Mouse (Mus musculus) MEL (cell line): ENCODE measurements around the gene Zbtb20. TPM values are rescaled to one million over a fixed set of nuclear protein-coding genes. Genes with fewer than 3 reads are reported as not detected.

ENCODE experiments used
- DNase-seq: peaks from one replicate; pipeline ENCODE4 v3.0.0; 2011; ENCODE audit warnings: low read depth, low spot score
- H3K27ac ChIP-seq: 2 replicates; pipeline ENCODE4 v1.5.1; 2012; ENCODE audit warnings: low read depth, mild to moderate bottlenecking, control low read depth, low read length, moderate library complexity; ENCODE audit not compliant: control insufficient read depth
- H3K27me3 ChIP-seq, 2 experiments: fragments of 150-350 bp in 1 of 2; sonication (generic) in 1 of 2; 2 replicates each; pipeline ENCODE4 v1.6.1; 2012; ENCODE audit warnings: low read length in 2 of 2, mild to moderate bottlenecking in 2 of 2, improper control_type of control experiment in 1 of 2, moderate library complexity in 1 of 2; ENCODE audit not compliant: insufficient read depth in 2 of 2, control insufficient read depth in 1 of 2
- H3K36me3 ChIP-seq, 2 experiments: 2 replicates each; pipeline ENCODE4 v1.6.1; 2012 to 2014; ENCODE audit warnings: low read length in 2 of 2, improper control_type of control experiment in 1 of 2, inconsistent platforms in 1 of 2, mild to moderate bottlenecking in 1 of 2; ENCODE audit not compliant: insufficient read depth in 2 of 2, control insufficient read depth in 1 of 2
- H3K4me1 ChIP-seq, 2 experiments: fragments of 150-350 bp in 1 of 2; sonication (generic) in 1 of 2; 2 replicates each; pipeline ENCODE4 v1.6.1; 2012; ENCODE audit warnings: low read length in 2 of 2, improper control_type of control experiment in 1 of 2, mild to moderate bottlenecking in 1 of 2; ENCODE audit not compliant: insufficient read depth in 2 of 2, control insufficient read depth in 1 of 2
- H3K4me3 ChIP-seq, 2 experiments: fragments of 150-350 bp in 1 of 2; sonication (generic) in 1 of 2; 2 replicates each; pipeline ENCODE4 v1.5.1; 2012; ENCODE audit warnings: low read depth in 2 of 2, low read length in 2 of 2, mild to moderate bottlenecking in 2 of 2, moderate library complexity in 2 of 2, control low read depth in 1 of 2, improper control_type of control experiment in 1 of 2; ENCODE audit not compliant: control insufficient read depth in 1 of 2, insufficient read depth in 1 of 2
- H3K79me2 ChIP-seq: 2 replicates; pipeline ENCODE4 v1.6.1; 2012; ENCODE audit warnings: mild to moderate bottlenecking, low read length, moderate library complexity; ENCODE audit not compliant: control insufficient read depth, poor library complexity, insufficient read depth
- H3K9ac ChIP-seq: 2 replicates; pipeline ENCODE4 v1.6.1; 2012; ENCODE audit warnings: low read depth, mild to moderate bottlenecking, control low read depth, low read length, moderate library complexity; ENCODE audit not compliant: control insufficient read depth, poor library complexity, severe bottlenecking
- H3K9me3 ChIP-seq: fragments of 150-350 bp; sonication (generic); replicated peaks from 2 replicates; pipeline ENCODE4 v1.6.1; 2012; ENCODE audit warnings: mild to moderate bottlenecking, low read length, improper control_type of control experiment, moderate library complexity; ENCODE audit not compliant: insufficient read depth
- BHLHE40 ChIP-seq: IDR thresholded peaks from 2 replicates; pipeline ENCODE4 v1.6.1; 2012; ENCODE audit warnings: low read depth, mild to moderate bottlenecking, inconsistent platforms, low read length, improper control_type of control experiment, borderline replicate concordance
- CHD1 ChIP-seq: IDR thresholded peaks from 2 replicates; pipeline ENCODE4 v1.6.1; 2012; ENCODE audit warnings: low read depth, mild to moderate bottlenecking, inconsistent platforms, low read length, improper control_type of control experiment
- E2F4 ChIP-seq: IDR thresholded peaks from 2 replicates; pipeline ENCODE4 v1.6.1; 2011; ENCODE audit warnings: low read depth, low read length, improper control_type of control experiment, borderline replicate concordance
- GABPA ChIP-seq: IDR thresholded peaks from 2 replicates; pipeline ENCODE4 v1.6.1; 2012; ENCODE audit warnings: low read depth, mild to moderate bottlenecking, inconsistent platforms, low read length, improper control_type of control experiment, moderate library complexity
- HCFC1 ChIP-seq: IDR thresholded peaks from 2 replicates; pipeline ENCODE4 v1.6.1; 2012; ENCODE audit warnings: low read depth, mild to moderate bottlenecking, inconsistent platforms, low read length, improper control_type of control experiment, moderate library complexity
- JUND ChIP-seq: IDR thresholded peaks from 2 replicates; pipeline ENCODE4 v1.6.1; 2011; ENCODE audit warnings: low read depth, mild to moderate bottlenecking, improper control_type of control experiment, low read length
- KAT2A ChIP-seq: conservative IDR thresholded peaks from 2 replicates; pipeline ENCODE4 v1.6.1; 2012; ENCODE audit warnings: low read depth, low read length, improper control_type of control experiment, inconsistent platforms
- MAZ ChIP-seq: IDR thresholded peaks from 2 replicates; pipeline ENCODE4 v1.6.1; 2012; ENCODE audit warnings: low read depth, mild to moderate bottlenecking, inconsistent platforms, low read length, improper control_type of control experiment
- MYC ChIP-seq: IDR thresholded peaks from 2 replicates; pipeline ENCODE4 v1.6.1; 2011; ENCODE audit warnings: low read depth, mild to moderate bottlenecking, low read length, improper control_type of control experiment, moderate library complexity
- NRF1 ChIP-seq: IDR thresholded peaks from 2 replicates; pipeline ENCODE4 v1.6.1; 2014; ENCODE audit warnings: low read depth, mild to moderate bottlenecking, inconsistent platforms, low read length, improper control_type of control experiment, moderate library complexity; ENCODE audit not compliant: poor library complexity, insufficient read depth, severe bottlenecking
- POLR2A ChIP-seq, 2 experiments: IDR thresholded peaks; 2 replicates each; pipeline ENCODE4 v1.6.1; 2011 to 2012; ENCODE audit warnings: low read length in 2 of 2, mild to moderate bottlenecking in 2 of 2, control low read depth in 1 of 2, improper control_type of control experiment in 1 of 2, low read depth in 1 of 2, moderate library complexity in 1 of 2; ENCODE audit not compliant: control insufficient read depth in 1 of 2, insufficient read depth in 1 of 2, poor library complexity in 1 of 2
- POLR2AphosphoS2 ChIP-seq: IDR thresholded peaks from 2 replicates; pipeline ENCODE4 v1.6.1; 2011; ENCODE audit warnings: low read length, improper control_type of control experiment
- POLR2AphosphoS5 ChIP-seq: IDR thresholded peaks from 2 replicates; pipeline ENCODE4 v1.6.1; 2012; ENCODE audit warnings: low read depth, borderline replicate concordance, mild to moderate bottlenecking, inconsistent platforms, low read length, moderate library complexity, mixed read lengths
- RAD21 ChIP-seq: IDR thresholded peaks from 2 replicates; pipeline ENCODE4 v1.6.1; 2011; ENCODE audit warnings: mild to moderate bottlenecking, low read depth, low read length, improper control_type of control experiment
- TAL1 ChIP-seq: IDR thresholded peaks from 2 replicates; pipeline ENCODE4 v1.6.1; 2012; ENCODE audit warnings: mild to moderate bottlenecking, inconsistent platforms, low read length, moderate library complexity, mixed read lengths
- TBP ChIP-seq: IDR thresholded peaks from 2 replicates; pipeline ENCODE4 v1.8.0; 2011; ENCODE audit warnings: low read depth, low read length, improper control_type of control experiment
- USF2 ChIP-seq, 2 experiments: IDR thresholded peaks; 2 replicates each; pipeline ENCODE4 v1.6.1; 2011 to 2012; ENCODE audit warnings: improper control_type of control experiment in 2 of 2, low read length in 2 of 2, borderline replicate concordance in 1 of 2, inconsistent platforms in 1 of 2, low read depth in 1 of 2, mild to moderate bottlenecking in 1 of 2; ENCODE audit not compliant: insufficient read depth in 1 of 2
- ZMIZ1 ChIP-seq: IDR thresholded peaks from 2 replicates; pipeline ENCODE4 v1.6.1; 2012; ENCODE audit warnings: low read depth, mild to moderate bottlenecking, inconsistent platforms, low read length, improper control_type of control experiment, moderate library complexity
- ZNF384 ChIP-seq: IDR thresholded peaks from 2 replicates; pipeline ENCODE4 v1.6.1; 2012; ENCODE audit warnings: low read depth, mild to moderate bottlenecking, inconsistent platforms, low read length, improper control_type of control experiment
- polyA plus RNA-seq, 2 experiments: library from polyadenylated mRNA; stranded (reverse) in 1 of 2; unstranded in 1 of 2; fragments of >175 nt in 1 of 2; fragments of >200 nt in 1 of 2; gene quantifications; 2 replicates each; pipeline versions ENCODE4 v1.2.1 to v1.2.4; 2012; ENCODE audit warnings: low replicate concordance in 2 of 2, low read depth in 1 of 2; ENCODE audit not compliant: insufficient read length in 2 of 2, insufficient read depth in 1 of 2, missing spikeins in 1 of 2
- total RNA-seq: library from RNA; depleted of rRNA; stranded (reverse); fragments of 300-350 nt; gene quantifications from 2 replicates; pipeline ENCODE4 v1.2.3, GENCODE M21; 2012

Zbtb20 gene
- total and polyA plus RNA-seq, 3 experiments = 0.17 to 0.27 TPM; not detected in 1

DNA sequence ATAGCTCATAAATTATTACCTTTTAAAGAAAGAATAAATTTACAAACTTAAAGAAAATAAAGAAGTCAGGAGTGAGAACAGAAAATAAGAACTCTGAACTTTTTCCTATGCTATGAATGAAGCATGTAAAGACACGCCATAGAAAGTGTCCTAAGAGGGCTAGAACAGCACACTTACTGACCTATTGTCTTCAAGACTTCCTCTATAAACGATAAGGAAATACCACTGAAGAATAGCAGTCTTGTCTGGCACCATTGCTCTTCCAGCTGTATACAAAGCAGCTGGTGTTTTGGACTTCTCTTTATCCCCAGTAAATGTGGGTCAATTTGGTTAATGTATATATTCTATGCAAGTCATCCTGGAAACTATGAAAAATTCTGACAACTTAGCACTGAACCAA lies 544.2 kb downstream of the Zbtb20 start:
- Histone ChIP-seq H3K9ac (no peak overlapping the region), H3K9me3 (no peaks in the 10 kb centered on the region), H3K27ac (no peak overlapping the region), H3K79me2 (no peaks in the 10 kb centered on the region), H3K4me3 (no peak overlapping the region), H3K27me3 (no peaks in the 10 kb centered on the region), H3K36me3 (no peaks in the 10 kb centered on the region), H3K4me1 (no peaks in the 10 kb centered on the region)
- TF ChIP-seq TAL1 (no peak), POLR2AphosphoS5 (no peak), POLR2A (IDR thresholded peaks at IDR 0.05; ENCODE audit: control insufficient read depth in 1 of 2, insufficient read depth in 1 of 2, low read depth in 1 of 2, low read length in 2 of 2, poor library complexity in 1 of 2) (no peak), RAD21 (no peak), CHD1 (no peak), TBP (no peak), MAZ (no peak), ZMIZ1 (no peak), HCFC1 (no peak), E2F4 (no peak), KAT2A (no peak), NRF1 (no peak), JUND (no peak), ZNF384 (no peak), USF2 (IDR thresholded peaks at IDR 0.05; ENCODE audit: borderline replicate concordance in 1 of 2, insufficient read depth in 1 of 2, low read depth in 1 of 2, low read length in 2 of 2) (no peak), GABPA (no peak), BHLHE40 (no peak), POLR2AphosphoS2 (no peak)
- DNase-seq = no peak

DNA sequence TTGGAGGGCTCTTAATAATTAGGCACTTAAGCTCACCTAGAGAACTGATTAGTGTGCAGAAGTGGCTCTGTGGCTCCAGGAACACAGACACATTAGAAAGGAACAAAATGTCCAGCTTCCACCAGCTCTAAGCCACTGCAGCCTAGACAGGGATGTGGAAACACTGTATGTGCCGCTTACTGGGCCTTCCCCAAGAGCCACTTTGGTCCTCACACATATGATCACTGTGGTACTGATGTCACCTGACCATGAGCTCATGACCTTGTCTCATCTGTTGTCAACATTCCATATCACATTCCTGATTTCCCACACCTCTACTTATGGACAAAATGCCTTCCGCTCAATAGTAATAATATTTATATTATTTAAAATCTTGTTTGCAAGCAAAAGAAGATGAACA lies 553.3 kb downstream of the Zbtb20 start:
- no peak overlapping the region for H3K27ac ChIP-seq
- no peaks in the 10 kb centered on the region; a peak in 2 of 4 replicates for H3K27me3 ChIP-seq
- H3K36me3 ChIP-seq = no peaks in the 10 kb centered on the region
- no peaks in the 10 kb centered on the region for H3K4me1 ChIP-seq
- H3K4me3 ChIP-seq = no peak overlapping the region
- no peaks in the 10 kb centered on the region for H3K9me3 ChIP-seq
- no peak for DNase-seq
- TF ChIP-seq MYC (no peak), ZMIZ1 (no peak)
- no peaks in the 10 kb centered on the region for H3K79me2 ChIP-seq
- H3K9ac ChIP-seq = no peak overlapping the region
